Mouse (Mus musculus): ENCODE results near the gene Gm11565.
"Not testable (repeated sequence)": the region's sequence is repeated elsewhere in the genome, so short reads cannot be mapped to it uniquely, and the experiment has no call there.

Gene Gm11565

DNA sequence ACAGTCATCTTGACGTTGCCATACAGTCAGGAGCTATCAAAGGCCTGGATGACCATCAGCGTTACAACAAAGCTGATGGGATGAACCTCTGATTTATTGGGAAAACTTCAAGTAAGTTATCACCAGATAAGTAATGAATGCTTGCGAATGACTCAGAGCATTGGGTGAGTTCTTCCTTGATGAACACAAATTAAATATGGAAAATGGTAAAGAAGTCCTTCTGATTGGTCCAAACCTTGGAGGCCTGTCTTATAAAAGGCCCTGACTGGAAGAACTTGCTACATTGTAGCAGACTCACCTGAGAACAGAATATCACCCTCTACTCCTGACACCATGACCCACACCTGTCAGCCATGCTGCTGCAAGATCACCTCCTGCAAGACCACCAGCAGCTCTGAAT lies at the start of gene Gm11565:
Gm11565 (plus strand) TSS at position 301 of the 400 bp plus-strand sequence.
- DNase-seq (ENCODE audit: extremely low read depth, low read depth), result no peak

DNA sequence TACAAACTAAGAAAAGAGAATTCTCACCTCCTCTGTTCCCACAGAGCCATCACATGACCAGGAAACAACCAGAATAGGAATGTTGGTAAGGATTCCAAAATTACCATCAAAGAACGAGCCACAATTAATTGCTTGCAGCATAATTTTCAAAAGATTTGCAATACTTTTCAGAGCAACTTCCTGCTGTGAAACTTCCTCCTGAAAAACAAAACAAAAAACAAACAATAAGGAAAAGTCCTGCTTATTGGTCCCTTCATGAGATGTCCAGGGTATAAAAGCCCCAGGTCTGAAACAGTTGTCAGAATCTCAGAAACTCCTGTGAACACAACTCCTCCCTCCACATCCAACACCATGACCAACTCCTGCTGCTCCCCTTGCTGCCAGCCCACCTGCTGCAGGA lies 41.5 kb upstream of the Gm11565 start, which contains the start of gene Krtap9-1:
Krtap9-1 (plus strand) TSS at position 301 of the 400 bp plus-strand sequence.
- DNase-seq (ENCODE audit: extremely low read depth, low read depth), result not testable (repeated sequence)

DNA sequence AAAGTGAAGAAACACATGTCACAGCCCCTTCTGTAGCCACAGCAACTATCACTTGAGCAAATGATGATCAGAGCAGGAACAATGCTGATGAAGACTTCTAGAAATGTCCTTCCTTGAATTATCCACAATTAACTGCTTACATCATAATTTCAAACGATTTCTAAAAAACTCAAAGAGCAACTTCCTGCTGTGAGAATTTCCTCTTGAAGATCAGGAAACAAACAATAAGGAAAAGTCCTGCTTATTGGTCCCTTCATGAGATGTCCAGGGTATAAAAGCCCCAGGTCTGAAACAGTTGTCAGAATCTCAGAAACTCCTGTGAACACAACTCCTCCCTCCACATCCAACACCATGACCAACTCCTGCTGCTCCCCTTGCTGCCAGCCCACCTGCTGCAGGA lies 35.7 kb upstream of the Gm11565 start, which contains the start of gene Gm11567:
Gm11567 (plus strand) TSS at position 301 of the 400 bp plus-strand sequence.
- DNase-seq (ENCODE audit: extremely low read depth, low read depth), result not testable (repeated sequence)

- DNase-seq (ENCODE audit: extremely low read depth, low read depth), result no peak
These were observed 6.9 kb upstream of the Gm11565 start, which contains the start of gene Krtap31-1 for GRCm38 (mm10) chr11:99907620-99908019. Krtap31-1 (plus strand) TSS chr11:99907920.

DNA sequence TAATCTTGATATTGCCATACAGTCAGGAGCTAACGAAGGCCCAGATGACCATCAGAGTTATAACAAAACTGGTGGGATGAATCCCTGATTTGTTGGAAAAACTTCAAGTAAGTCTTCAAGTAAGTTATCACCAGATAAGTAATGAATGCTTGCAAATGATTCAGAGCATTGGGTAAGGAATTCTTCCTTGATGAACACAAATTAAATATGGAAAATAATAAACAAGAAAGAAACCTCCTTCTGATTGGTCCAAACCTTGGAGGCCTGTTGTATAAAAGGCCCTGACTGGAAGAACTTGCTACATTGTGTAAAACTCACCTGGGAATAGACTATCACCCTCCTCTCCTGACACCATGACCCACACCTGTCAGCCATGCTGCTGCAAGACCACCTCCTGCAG lies 21.4 kb downstream of the Gm11565 start, which contains the start of gene Krtap31-2:
Krtap31-2 (plus strand) TSS at position 301 of the 400 bp plus-strand sequence.
- no peak for DNase-seq (ENCODE audit: extremely low read depth, low read depth)

DNA sequence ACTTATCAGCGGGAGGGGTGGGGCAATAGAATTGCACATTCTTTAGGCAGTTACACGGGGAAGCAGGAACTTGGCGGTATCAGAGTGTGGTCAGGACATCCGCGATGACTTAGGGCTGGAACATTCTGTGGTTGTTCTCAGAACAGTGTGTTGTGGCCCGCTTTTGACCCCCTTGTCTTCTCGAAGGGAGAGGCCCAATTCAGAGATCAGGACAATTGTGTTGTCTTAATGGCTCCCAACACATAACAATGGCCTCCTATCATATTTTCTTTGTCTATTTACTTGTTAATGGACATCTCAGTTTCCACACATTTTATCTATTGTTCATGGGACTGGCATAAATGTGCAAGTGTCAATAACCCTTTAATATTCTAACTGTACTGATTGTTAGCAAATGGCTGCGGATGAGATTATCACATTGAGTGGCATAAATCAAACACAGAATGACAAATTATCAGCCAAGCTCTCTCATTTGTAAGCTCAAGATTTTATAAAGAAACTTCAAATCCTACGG lies 23.3 kb downstream of the Gm11565 start:
- DNase-seq (ENCODE audit: extremely low read depth, low read depth), result no peak

DNA sequence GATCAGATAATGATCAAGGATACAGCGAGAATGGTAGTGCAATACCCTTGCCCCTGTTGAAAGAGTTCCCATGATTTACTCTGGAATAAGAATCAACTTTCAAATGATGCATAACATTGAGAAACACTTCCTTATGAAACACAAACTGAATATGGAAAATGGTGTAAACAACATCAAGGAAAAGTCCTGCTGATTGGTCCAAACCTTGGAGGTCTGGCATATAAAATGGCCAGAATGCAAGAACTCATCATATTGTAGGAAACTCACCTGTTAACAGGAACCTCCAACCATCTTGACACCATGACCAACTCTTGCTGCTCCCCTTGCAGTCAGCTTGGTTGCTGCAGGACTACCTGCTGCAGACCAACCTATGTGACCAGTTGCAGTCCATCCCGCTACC lies 33.6 kb downstream of the Gm11565 start, which contains the start of gene Krtap9-5:
Krtap9-5 (plus strand) TSS at position 301 of the 400 bp plus-strand sequence.
- no peak for DNase-seq (ENCODE audit: extremely low read depth, low read depth)

GRCm38 (mm10) chr11:99964213-99964612 lies 49.7 kb downstream of the Gm11565 start:
- no peak for DNase-seq (ENCODE audit: extremely low read depth, low read depth)

Measured in MEL-GATA-1-ER (cell line).